Mouse (Mus musculus) neural tube, embryonic 13.5 days (tissue): ENCODE measurements at regions not wholly inside any gene's neighbourhood (a gene's known extent, or its start where the extent isn't known, plus 50 kb on each side); places are given as distances from the start of the nearest gene placed in this dataset.

Experiments
- ATAC-seq: fragments of 200-750 bp; cut with Nextera tagmentation; 2 replicates; pipeline ENCODE4 v1.8.0; 2017; ENCODE audit warnings: low read depth, mild to moderate bottlenecking, moderate TSS enrichment, moderate library complexity
- H3K27ac ChIP-seq: fragments of 300-500 bp; sonication (generic); replicated peaks from 2 replicates; pipeline ENCODE4 v1.5.1; 2015; ENCODE audit warnings: moderate library complexity, mild to moderate bottlenecking, inconsistent platforms
- H3K27me3 ChIP-seq: fragments of 300-500 bp; sonication (generic); 2 replicates; pipeline ENCODE4 v1.6.1; 2015; ENCODE audit warnings: mild to moderate bottlenecking, inconsistent platforms
- H3K36me3 ChIP-seq: fragments of 300-500 bp; sonication (generic); 2 replicates; pipeline ENCODE4 v1.6.1; 2015; ENCODE audit warnings: mild to moderate bottlenecking, inconsistent platforms
- H3K4me1 ChIP-seq: fragments of 300-500 bp; sonication (generic); replicated peaks from 2 replicates; pipeline ENCODE4 v1.6.1; 2015; ENCODE audit warnings: inconsistent platforms
- H3K4me2 ChIP-seq: fragments of 300-500 bp; sonication (generic); 2 replicates; pipeline ENCODE4 v1.6.1; 2015; ENCODE audit warnings: inconsistent platforms, mild to moderate bottlenecking, moderate library complexity
- H3K4me3 ChIP-seq: fragments of 300-500 bp; sonication (generic); 2 replicates; pipeline ENCODE4 v1.5.1; 2015; ENCODE audit warnings: mild to moderate bottlenecking, inconsistent platforms
- H3K9ac ChIP-seq: fragments of 300-500 bp; sonication (generic); 2 replicates; pipeline ENCODE4 v1.6.1; 2015; ENCODE audit warnings: moderate library complexity, mild to moderate bottlenecking, inconsistent platforms
- H3K9me3 ChIP-seq: fragments of 300-500 bp; sonication (generic); 2 replicates; pipeline ENCODE4 v1.6.1; 2016; ENCODE audit warnings: inconsistent platforms
- WGBS: fragments of 180-500 bp; shearing (Covaris S2); methylation state at CpG from one replicate; pipeline ENCODE4 v1.1.7; 2015; 5-methylcytosine and 5-hydroxymethylcytosine counted together

GRCm38 (mm10) chr13:40652916-40653315, 85.3 kb downstream of the Tfap2a start:
- no peaks in the 10 kb centered on the region for H3K27me3 ChIP-seq
- H3K9me3 ChIP-seq = no peaks in the 10 kb centered on the region
- no peaks in the 10 kb centered on the region for H3K36me3 ChIP-seq
- H3K9ac ChIP-seq = no peak overlapping the region
- H3K4me3 ChIP-seq = no peak overlapping the region
- 57% methylated on average over 3 of the region's 3 CpGs for WGBS
- no peak overlapping the region for H3K4me2 ChIP-seq
- peaks cover 13% of the 10 kb centered on the region for H3K4me1 ChIP-seq
- no peak overlapping the region for H3K27ac ChIP-seq
- ATAC-seq = no peak

- H3K4me2 ChIP-seq = peak overlapping the region; percentile 39
- 35% methylated on average over 16 of the region's 16 CpGs for WGBS
Observed at GRCm38 (mm10) chr13:40651056-40651455, 87.1 kb downstream of the Tfap2a start.

GRCm38 (mm10) chr13:40650036-40650709, 88.0 kb downstream of the Tfap2a start:
- Histone ChIP-seq H3K36me3 (no peaks in the 10 kb centered on the region), H3K4me3 (no peak overlapping the region), H3K4me2 (peak overlapping the region; percentile 30; the same call in 1 of the 2 replicates), H3K9me3 (no peaks in the 10 kb centered on the region), H3K4me1 (peaks cover 13% of the 10 kb centered on the region), H3K9ac (no peak overlapping the region; the same call in 1 of the 2 replicates), H3K27ac (no peak overlapping the region), H3K27me3 (no peaks in the 10 kb centered on the region)
- ATAC-seq = no peak
- 24% methylated on average over 10 of the region's 10 CpGs for WGBS

More at GRCm38 (mm10) chr13:40651056-40651455, 87.1 kb downstream of the Tfap2a start:
- H3K27ac ChIP-seq = no peak overlapping the region
- H3K9ac ChIP-seq = no peak overlapping the region
- H3K9me3 ChIP-seq = no peaks in the 10 kb centered on the region
- peaks cover 13% of the 10 kb centered on the region for H3K4me1 ChIP-seq
- no peak for ATAC-seq
- no peaks in the 10 kb centered on the region for H3K27me3 ChIP-seq
- no peaks in the 10 kb centered on the region for H3K36me3 ChIP-seq
- no peak overlapping the region for H3K4me3 ChIP-seq

- Histone ChIP-seq H3K4me2 (peak overlapping the region; percentile 30; the same call in 1 of the 2 replicates), H3K36me3 (no peaks in the 10 kb centered on the region), H3K4me3 (no peak overlapping the region), H3K27me3 (no peaks in the 10 kb centered on the region), H3K9ac (peak overlapping the region; percentile 31; the same call in 1 of the 2 replicates), H3K27ac (no peak overlapping the region), H3K4me1 (peaks cover 13% of the 10 kb centered on the region), H3K9me3 (no peaks in the 10 kb centered on the region)
- WGBS = 33% methylated on average over 10 of the region's 10 CpGs
- no peak for ATAC-seq
Observed at GRCm38 (mm10) chr13:40649096-40650035, 88.8 kb downstream of the Tfap2a start.

GRCm38 (mm10) chr13:40646131-40646530, 92.0 kb downstream of the Tfap2a start:
- 62% methylated on average over 10 of the region's 10 CpGs for WGBS

GRCm38 (mm10) chr13:40645646-40646045, 92.5 kb downstream of the Tfap2a start:
- H3K27ac ChIP-seq = no peak overlapping the region
- peaks cover 13% of the 10 kb centered on the region for H3K4me1 ChIP-seq
- no peaks in the 10 kb centered on the region for H3K9me3 ChIP-seq
- 63% methylated on average over 3 of the region's 3 CpGs for WGBS
- H3K36me3 ChIP-seq = no peaks in the 10 kb centered on the region
- no peak for ATAC-seq
- no peak overlapping the region for H3K4me2 ChIP-seq
- no peak overlapping the region for H3K9ac ChIP-seq
- no peaks in the 10 kb centered on the region for H3K27me3 ChIP-seq
- no peak overlapping the region for H3K4me3 ChIP-seq

More at GRCm38 (mm10) chr13:40646131-40646530, 92.0 kb downstream of the Tfap2a start:
- Histone ChIP-seq H3K9ac (no peak overlapping the region), H3K4me2 (no peak overlapping the region), H3K4me3 (no peak overlapping the region), H3K27me3 (no peaks in the 10 kb centered on the region), H3K36me3 (no peaks in the 10 kb centered on the region), H3K27ac (no peak overlapping the region), H3K4me1 (peaks cover 13% of the 10 kb centered on the region), H3K9me3 (no peaks in the 10 kb centered on the region)
- ATAC-seq = no peak

- Histone ChIP-seq H3K27me3 (no peaks in the 10 kb centered on the region), H3K9ac (no peak overlapping the region), H3K9me3 (no peaks in the 10 kb centered on the region), H3K4me1 (no peaks in the 10 kb centered on the region), H3K4me3 (no peak overlapping the region), H3K27ac (no peak overlapping the region), H3K36me3 (no peaks in the 10 kb centered on the region), H3K4me2 (no peak overlapping the region)
- 53% methylated on average over 6 of the region's 6 CpGs for WGBS
- ATAC-seq = no peak
Observed at GRCm38 (mm10) chr13:40642931-40643330, 95.2 kb downstream of the Tfap2a start.

- H3K4me1 ChIP-seq = no peaks in the 10 kb centered on the region
- WGBS = 88% methylated on average over 6 of the region's 6 CpGs
- no peak for ATAC-seq
- no peaks in the 10 kb centered on the region for H3K27me3 ChIP-seq
- H3K4me3 ChIP-seq = no peak overlapping the region
- H3K9ac ChIP-seq = no peak overlapping the region
- H3K4me2 ChIP-seq = no peak overlapping the region
- H3K27ac ChIP-seq = no peak overlapping the region
- no peaks in the 10 kb centered on the region for H3K9me3 ChIP-seq
- H3K36me3 ChIP-seq = no peaks in the 10 kb centered on the region
Observed at GRCm38 (mm10) chr13:40637269-40637668, 100.9 kb downstream of the Tfap2a start.

GRCm38 (mm10) chr13:40617881-40618280, 120.3 kb downstream of the Tfap2a start:
- H3K4me2 ChIP-seq = no peak overlapping the region
- H3K36me3 ChIP-seq = no peaks in the 10 kb centered on the region
- no peaks in the 10 kb centered on the region for H3K9me3 ChIP-seq
- no peaks in the 10 kb centered on the region for H3K4me1 ChIP-seq
- no peak overlapping the region for H3K27ac ChIP-seq
- H3K9ac ChIP-seq = no peak overlapping the region
- WGBS = 96% methylated on average over 20 of the region's 20 CpGs
- no peaks in the 10 kb centered on the region for H3K27me3 ChIP-seq
- no peak overlapping the region for H3K4me3 ChIP-seq
- no peak for ATAC-seq

GRCm38 (mm10) chr13:40608526-40608925, 129.7 kb downstream of the Tfap2a start:
- 71% methylated on average over 4 of the region's 4 CpGs for whole genome bisulfite sequencing
- no peaks in the 10 kb centered on the region for H3K27me3 ChIP-seq

GRCm38 (mm10) chr13:40606405-40607271, 131.5 kb downstream of the Tfap2a start:
- H3K36me3 ChIP-seq = no peaks in the 10 kb centered on the region
- H3K27ac ChIP-seq = peak overlapping the region; percentile 83
- H3K9ac ChIP-seq = peak overlapping the region; percentile 56
- 24% methylated on average over 25 of the region's 25 CpGs for WGBS
- H3K9me3 ChIP-seq = no peaks in the 10 kb centered on the region
- peak overlapping the region; percentile 58 for H3K4me2 ChIP-seq
- H3K4me1 ChIP-seq = peaks cover 27% of the 10 kb centered on the region
- H3K27me3 ChIP-seq = no peaks in the 10 kb centered on the region
- peak overlapping the region; percentile 32 for H3K4me3 ChIP-seq
- ATAC-seq = peak; percentile 92

More at GRCm38 (mm10) chr13:40608526-40608925, 129.7 kb downstream of the Tfap2a start:
- no peaks in the 10 kb centered on the region for H3K9me3 ChIP-seq
- no peak for ATAC-seq
- no peaks in the 10 kb centered on the region for H3K36me3 ChIP-seq
- H3K27ac ChIP-seq = no peak overlapping the region
- no peak overlapping the region for H3K4me3 ChIP-seq
- H3K4me2 ChIP-seq = no peak overlapping the region
- peaks cover 27% of the 10 kb centered on the region for H3K4me1 ChIP-seq
- H3K9ac ChIP-seq = no peak overlapping the region
